Mouse (Mus musculus) brain, embryonic 18.5 days (tissue): Measurements from ENCODE around the gene Fam167b.

ENCODE experiments used
- DNase-seq: peaks from one replicate; pipeline ENCODE4 v3.0.0-alpha.2; 2012; ENCODE audit warnings: low read depth, low spot score

Gene Fam167b

GRCm38 (mm10) chr4:129608426-129609025 is 30.2 kb upstream of the Fam167b start:
- peak; percentile 50 for DNase-seq

GRCm38 (mm10) chr4:129600233-129601158 is 22.1 kb upstream of the Fam167b start, which contains the start of the genes Eif3i and Tmem234:
TSS of gene Eif3i (minus strand) at chr4:129600648.
TSS of gene Tmem234 (plus strand) at chr4:129600668.
- DNase-seq = peak; percentile 73

GRCm38 (mm10) chr4:129588865-129589264 is 10.5 kb upstream of the Fam167b start:
- DNase-seq = no peak

- no peak for DNase-seq
Observed at GRCm38 (mm10) chr4:129586943-129587342, 8.6 kb upstream of the Fam167b start.

GRCm38 (mm10) chr4:129585773-129586172 is 7.4 kb upstream of the Fam167b start:
- DNase-seq = no peak

- DNase-seq = no peak
Observed at GRCm38 (mm10) chr4:129584884-129585608, 6.7 kb upstream of the Fam167b start.

- no peak for DNase-seq
Observed at GRCm38 (mm10) chr4:129584370-129584769, 6.0 kb upstream of the Fam167b start.

GRCm38 (mm10) chr4:129582251-129582650 is 3.9 kb upstream of the Fam167b start:
- no peak for DNase-seq

GRCm38 (mm10) chr4:129580347-129580746 is 2.0 kb upstream of the Fam167b start:
- DNase-seq = no peak

GRCm38 (mm10) chr4:129577688-129578087 is 661 bp downstream of the Fam167b start:
- no peak for DNase-seq

GRCm38 (mm10) chr4:129576863-129577491 is 1.4 kb downstream of the Fam167b start:
- DNase-seq = no peak

GRCm38 (mm10) chr4:129575171-129575844 is 3.0 kb downstream of the Fam167b start:
- DNase-seq = no peak

- no peak for DNase-seq
Observed at GRCm38 (mm10) chr4:129573430-129573829, 4.9 kb downstream of the Fam167b start, which contains the start of gene Lck. TSS of gene Lck (minus strand) at chr4:129573641.

GRCm38 (mm10) chr4:129573093-129573370 is 5.3 kb downstream of the Fam167b start:
- DNase-seq = no peak

GRCm38 (mm10) chr4:129572236-129573092 is 5.9 kb downstream of the Fam167b start:
- DNase-seq = no peak

- DNase-seq = no peak
Observed at GRCm38 (mm10) chr4:129571551-129572084, 6.7 kb downstream of the Fam167b start.

GRCm38 (mm10) chr4:129570028-129570427 is 8.3 kb downstream of the Fam167b start:
- no peak for DNase-seq

GRCm38 (mm10) chr4:129568366-129568765 is 10.0 kb downstream of the Fam167b start:
- no peak for DNase-seq

- DNase-seq = no peak
Observed at GRCm38 (mm10) chr4:129565139-129565538, 13.2 kb downstream of the Fam167b start.

- DNase-seq = no peak
Observed at GRCm38 (mm10) chr4:129563718-129564117, 14.6 kb downstream of the Fam167b start.
